Mouse (Mus musculus) monocyte, adult 59 days (primary cell): ENCODE results near the gene Chil4. TPM values are rescaled to one million over a fixed set of nuclear protein-coding genes. Genes with fewer than 3 reads are reported as not detected.

Experiments used
- total RNA-seq, 2 experiments: library from RNA; stranded (reverse); gene quantifications; one replicate each; pipeline ENCODE4 v1.2.4; 2023

Gene Chil4
- total RNA-seq: not detected

GRCm38 (mm10) chr3:106219407-106219806, at the start of gene Chil4:
Chil4 (minus strand) TSS chr3:106219507.

GRCm38 (mm10) chr3:106167464-106167863, 51.8 kb downstream of the Chil4 start, which contains the start of gene Chil3:
Chil3 (minus strand) TSS chr3:106167564.

Other genes starting within 250 kb of the Chil4 start
- gene Ovgp1, start 245.8 kb downstream of the Chil4 start, total RNA-seq: 1 to 10 TPM; 1.9 to 2.6 TPM
- gene Pifo, start 204.9 kb downstream of the Chil4 start, total RNA-seq: not detected
- under 1 TPM in 1 of 2 experiments, not detected in 1; 0.73 TPM for gene Chil5, start 186.7 kb downstream of the Chil4 start, total RNA-seq
- not detected for gene Chia1, start 106.3 kb downstream of the Chil4 start, total RNA-seq
- 100 to 1,000 TPM; 549 to 966 TPM for gene Chil3, start 51.9 kb downstream of the Chil4 start, total RNA-seq
- not detected for gene Chil6, start 186.7 kb upstream of the Chil4 start, total RNA-seq